In genomic region chr8:119829015-119829414, GRCm38 (mm10) we compare ENCODE assay signal across 13 mouse cellular contexts. TPM values are rescaled to one million over a fixed set of nuclear protein-coding genes. Genes with fewer than 3 reads are reported as not detected.
A peak's percentile ranks its signal among the peaks of the same experiment; 100 is the strongest.
DNase-seq lines count a peak whose midpoint lies in the region; ATAC-seq and TF ChIP-seq lines count a peak whose summit lies in the region.
"Had no signal": no experiment of that assay in that cellular context is flagged by ENCODE, and none has a peak within 500 bp of the region (broad histone marks: within the 10 kb centered on the region; RNA-seq: fewer than 3 reads in every experiment).

No protein-coding gene starts in this region.

- H3K9ac ChIP-seq in ES-E14 (ENCODE audit: insufficient read depth, low read depth, low read length, poor library complexity, severe bottlenecking): peak overlapping the region; percentile 4; the same call in 1 of the 2 replicates
- H3K9ac ChIP-seq in embryonic facial prominence, embryonic 12.5 days: no peak overlapping the region
- H3K9ac ChIP-seq in neural tube, embryonic 13.5 days: no peak overlapping the region
- H3K9ac ChIP-seq: forebrain, embryonic 15.5 days; liver, embryonic 13.5 days had no signal

- peaks cover 24 to 47% of the 10 kb centered on the region in 2 experiments for H3K4me1 ChIP-seq in ES-E14 (ENCODE audit: control insufficient read depth in 2 of 2, insufficient read depth in 2 of 2, low read length in 2 of 2, poor library complexity in 1 of 2)
- H3K4me1 ChIP-seq in embryonic facial prominence, embryonic 12.5 days: peaks cover 68% of the 10 kb centered on the region
- H3K4me1 ChIP-seq in neural tube, embryonic 13.5 days (replicated peaks): peaks cover 99% of the 10 kb centered on the region

- H3K27ac ChIP-seq in ES-E14 (ENCODE audit: insufficient read depth, low read depth, low read length, poor library complexity, severe bottlenecking): no peak overlapping the region
- H3K27ac ChIP-seq in embryonic facial prominence, embryonic 12.5 days: 0 out of 2 replicates have a peak overlapping the region, but pooled peaks have one; percentile 11
- H3K27ac ChIP-seq in neural tube, embryonic 13.5 days (replicated peaks): peak overlapping the region; percentile 49
- H3K27ac ChIP-seq: forebrain, embryonic 15.5 days; liver, embryonic 13.5 days had no signal

- ATAC-seq in embryonic facial prominence, embryonic 12.5 days (ENCODE audit: insufficient number of reproducible peaks, insufficient read depth, low FRiP score, low TSS enrichment): no peak
- ATAC-seq in neural tube, embryonic 13.5 days (ENCODE audit: low read depth): no peak
- ATAC-seq: forebrain, embryonic 15.5 days had no signal

- 64% methylated on average over 10 of the region's 10 CpGs for WGBS in embryonic facial prominence, embryonic 12.5 days
- WGBS in neural tube, embryonic 13.5 days: 46% methylated on average over 10 of the region's 10 CpGs

- DNase-seq in layer of hippocampus, adult 9-11 months: peak; percentile 4
- no peak for DNase-seq in layer of hippocampus, postnatal 10 days (ENCODE audit: low spot score in 2 of 2)
- no peak for DNase-seq in ES-E14 (ENCODE audit: low read depth, low spot score)
- no peak for DNase-seq in left cerebral cortex, adult 18-20 months (ENCODE audit: low spot score in 2 of 2)
- DNase-seq in thymus, postnatal 36 days: no peak
- DNase-seq: adrenal gland, postnatal 10 days; gastrocnemius, postnatal 36 days; layer of hippocampus, postnatal 36 days; liver, embryonic 13.5 days; thymus, postnatal 25 days had no signal

- H3K9me3 ChIP-seq in ES-E14 (ENCODE audit: control insufficient read depth, insufficient read depth, low read depth, low read length): no peaks in the 10 kb centered on the region
- no peaks in the 10 kb centered on the region for H3K9me3 ChIP-seq in embryonic facial prominence, embryonic 12.5 days
- H3K9me3 ChIP-seq in neural tube, embryonic 13.5 days: no peaks in the 10 kb centered on the region
- H3K9me3 ChIP-seq: forebrain, embryonic 15.5 days; liver, embryonic 13.5 days had no signal

- H3K36me3 ChIP-seq in ES-E14 (ENCODE audit: control insufficient read depth, insufficient read depth, low read length, poor library complexity, severe bottlenecking): no peaks in the 10 kb centered on the region
- H3K36me3 ChIP-seq in embryonic facial prominence, embryonic 12.5 days: no peaks in the 10 kb centered on the region
- no peaks in the 10 kb centered on the region for H3K36me3 ChIP-seq in neural tube, embryonic 13.5 days
- H3K36me3 ChIP-seq: forebrain, embryonic 15.5 days; liver, embryonic 13.5 days had no signal

- H3K4me2 ChIP-seq in embryonic facial prominence, embryonic 12.5 days (replicated peaks): no peak overlapping the region
- H3K4me2 ChIP-seq in neural tube, embryonic 13.5 days: no peak overlapping the region
- H3K4me2 ChIP-seq: forebrain, embryonic 15.5 days; liver, embryonic 13.5 days had no signal

- no peak overlapping the region; a peak in 1 of 4 replicates for H3K4me3 ChIP-seq in ES-E14 (ENCODE audit: insufficient read depth in 1 of 2, low read depth in 1 of 2, low read length in 2 of 2, poor library complexity in 1 of 2, severe bottlenecking in 1 of 2)
- H3K4me3 ChIP-seq in embryonic facial prominence, embryonic 12.5 days: no peak overlapping the region
- H3K4me3 ChIP-seq in neural tube, embryonic 13.5 days: no peak overlapping the region
- H3K4me3 ChIP-seq: forebrain, embryonic 15.5 days; liver, embryonic 13.5 days had no signal

- in situ Hi-C loops in ES-E14 (cut with MboI; ENCODE audit: low sequenced_read_pairs in 2 of 2, unreplicated experiment in 2 of 2): no loop called here

- no peaks in the 10 kb centered on the region for H3K27me3 ChIP-seq in embryonic facial prominence, embryonic 12.5 days
- no peaks in the 10 kb centered on the region for H3K27me3 ChIP-seq in neural tube, embryonic 13.5 days
- H3K27me3 ChIP-seq: forebrain, embryonic 15.5 days; liver, embryonic 13.5 days had no signal

TF ChIP-seq in ES-E14, 5 proteins besides CTCF, POLR2A, EP300 and RAD21:
- TF ChIP-seq MAFK (IDR thresholded peaks at IDR 0.05; ENCODE audit: insufficient read depth, low read depth, low read length) (no peak), HCFC1 (IDR thresholded peaks at IDR 0.05; ENCODE audit: borderline replicate concordance, insufficient read depth, low read length) (no peak), ZNF384 (IDR thresholded peaks at IDR 0.05; ENCODE audit: low read depth, low read length) (no peak), ZC3H11A (IDR thresholded peaks at IDR 0.05; ENCODE audit: borderline replicate concordance, low read depth, low read length) (no peak), CHD2 (IDR thresholded peaks at IDR 0.05; ENCODE audit: low read depth, low read length) (no peak)

RNA-seq across cellular contexts. Expression of gene Cotl1, which starts 11.3 kb away (rescaled TPM):
- total RNA-seq in layer of hippocampus, postnatal 10 days (2021): 100 to 1,000 TPM; 129 to 134 TPM
- total RNA-seq in ES-E14 (2012; rRNA removed): 40.5 and 73.3 TPM in 2 replicates
- polyA plus RNA-seq in embryonic facial prominence, embryonic 12.5 days (2016; fragmentation: Nextera tagmentation; extraction: Ambion mirVana): 85.9 and 130 TPM in 2 replicates
- polyA plus RNA-seq in neural tube, embryonic 13.5 days (2015; fragmentation: Nextera tagmentation; extraction: Ambion mirVana): 121 and 123 TPM in 2 replicates
- 10 to 100 TPM; 67.0 to 69.6 TPM for total RNA-seq in left cerebral cortex, adult 18-20 months (2021)

RNA-seq across cellular contexts. Expression of gene Klhl36, which starts 33.1 kb away (rescaled TPM):
- total RNA-seq in layer of hippocampus, postnatal 10 days (2021): 1 to 10 TPM; 7.4 to 9.3 TPM
- total RNA-seq in ES-E14 (2012; rRNA removed): 3.2 and 3.6 TPM in 2 replicates
- 11.0 and 12.5 TPM in 2 replicates for polyA plus RNA-seq in embryonic facial prominence, embryonic 12.5 days (2016; fragmentation: Nextera tagmentation; extraction: Ambion mirVana)
- polyA plus RNA-seq in neural tube, embryonic 13.5 days (2015; fragmentation: Nextera tagmentation; extraction: Ambion mirVana): 12.3 and 12.4 TPM in 2 replicates
- total RNA-seq in left cerebral cortex, adult 18-20 months (2021): 1 to 10 TPM; 7.7 to 8.8 TPM

RNA-seq across cellular contexts. Expression of gene Tldc1, which starts 50.8 kb away (rescaled TPM):
- 10 to 100 TPM; 16.3 to 18.3 TPM for total RNA-seq in layer of hippocampus, postnatal 10 days (2021)
- total RNA-seq in ES-E14 (2012; rRNA removed): 7.0 and 9.2 TPM in 2 replicates
- polyA plus RNA-seq in embryonic facial prominence, embryonic 12.5 days (2016; fragmentation: Nextera tagmentation; extraction: Ambion mirVana): 11.6 and 14.4 TPM in 2 replicates
- polyA plus RNA-seq in neural tube, embryonic 13.5 days (2015; fragmentation: Nextera tagmentation; extraction: Ambion mirVana): 9.8 and 14.6 TPM in 2 replicates
- total RNA-seq in left cerebral cortex, adult 18-20 months (2021): 10 to 100 TPM; 14.5 to 15.3 TPM
